Mouse (Mus musculus) kidney, embryonic 14.5 days (tissue): ENCODE measurements around the gene Gm45837. TPM values are rescaled to one million over a fixed set of nuclear protein-coding genes. Genes with fewer than 3 reads are reported as not detected.

Source experiments
- ATAC-seq: fragments of 200-750 bp; cut with Nextera tagmentation; 2 replicates; pipeline ENCODE4 v1.8.0; 2017; ENCODE audit warnings: moderate number of reproducible peaks, mild to moderate bottlenecking, moderate TSS enrichment, moderate library complexity; ENCODE audit not compliant: low FRiP score, low TSS enrichment
- H3K27ac ChIP-seq: fragments of 300-500 bp; sonication (generic); 2 replicates; pipeline ENCODE4 v1.5.1; 2014; ENCODE audit warnings: low read depth, mild to moderate bottlenecking, low read length, moderate library complexity, mixed read lengths
- H3K27me3 ChIP-seq: fragments of 300-500 bp; sonication (generic); 2 replicates; pipeline ENCODE4 v1.6.1; 2014; ENCODE audit warnings: mild to moderate bottlenecking, low read length; ENCODE audit not compliant: control insufficient read depth, insufficient read depth
- H3K36me3 ChIP-seq: fragments of 300-500 bp; sonication (generic); 2 replicates; pipeline ENCODE4 v1.6.1; 2014; ENCODE audit warnings: low read length, mixed read lengths; ENCODE audit not compliant: control insufficient read depth, insufficient read depth
- H3K4me1 ChIP-seq: fragments of 300-500 bp; sonication (generic); 2 replicates; pipeline ENCODE4 v1.6.1; 2014; ENCODE audit warnings: low read length, mixed read lengths; ENCODE audit not compliant: control insufficient read depth, insufficient read depth
- H3K4me2 ChIP-seq: fragments of 300-500 bp; sonication (generic); replicated peaks from 2 replicates; pipeline ENCODE4 v1.6.1; 2014; ENCODE audit warnings: low read depth, mild to moderate bottlenecking, low read length
- H3K4me3 ChIP-seq: fragments of 300-500 bp; sonication (generic); 2 replicates; pipeline ENCODE4 v1.5.1; 2014; ENCODE audit warnings: mild to moderate bottlenecking, low read length
- H3K9ac ChIP-seq: fragments of 300-500 bp; sonication (generic); 2 replicates; pipeline ENCODE4 v1.6.1; 2014; ENCODE audit warnings: low read depth, mild to moderate bottlenecking, low read length, moderate library complexity
- H3K9me3 ChIP-seq: fragments of 300-500 bp; sonication (generic); 2 replicates; pipeline ENCODE4 v1.6.1; 2016; ENCODE audit warnings: low read length; ENCODE audit not compliant: control insufficient read depth
- WGBS: fragments of 180-500 bp; shearing (Covaris S2); extraction: QIAGEN DNeasy Blood & Tissue Kit; methylation state at CpG from one replicate; pipeline ENCODE4 v1.1.7; 2014; 5-methylcytosine and 5-hydroxymethylcytosine counted together
- polyA plus RNA-seq: library from polyadenylated mRNA; unstranded; fragments of >200 nt; fragmentation: Nextera tagmentation; extraction: Ambion mirVana; gene quantifications from 2 replicates; pipeline ENCODE4 v1.2.1, GENCODE M21; 2014

Gene Gm45837
- polyA plus RNA-seq, 1 experiment from 2014 or later: 13.2 TPM

DNA sequence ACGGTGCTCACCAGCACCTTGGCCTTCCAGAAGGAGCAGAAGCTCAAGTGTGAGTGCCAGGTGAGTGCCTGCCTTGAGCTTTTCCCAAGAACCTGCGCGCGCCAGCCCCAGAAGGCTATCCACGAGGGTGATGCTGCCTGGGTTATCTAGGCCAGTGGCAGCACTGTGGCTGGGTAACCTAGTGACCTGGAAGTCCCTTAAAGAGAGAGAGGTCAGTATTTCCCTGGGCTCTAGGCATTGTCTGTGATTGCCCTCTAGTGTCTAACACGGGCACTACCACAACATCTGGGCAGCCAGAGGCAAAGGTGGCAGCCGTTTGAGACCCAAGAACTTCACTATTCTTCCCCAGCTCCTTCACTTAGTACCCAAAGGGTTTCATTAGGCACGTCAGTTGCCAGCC is 92.7 kb downstream of the Gm45837 start:
- peaks cover 3% of the 10 kb centered on the region; the same call in 1 of the 2 replicates for H3K4me1 ChIP-seq
- H3K27me3 ChIP-seq: peaks cover 10% of the 10 kb centered on the region
- H3K4me2 ChIP-seq: no peak overlapping the region
- WGBS: 27% methylated on average over 8 of the region's 8 CpGs
- no peak overlapping the region for H3K9ac ChIP-seq
- no peak overlapping the region for H3K4me3 ChIP-seq
- peak; percentile 10; the same call in 1 of the 2 replicates for ATAC-seq
- H3K27ac ChIP-seq: no peak overlapping the region
- no peaks in the 10 kb centered on the region for H3K9me3 ChIP-seq
- no peaks in the 10 kb centered on the region for H3K36me3 ChIP-seq

DNA sequence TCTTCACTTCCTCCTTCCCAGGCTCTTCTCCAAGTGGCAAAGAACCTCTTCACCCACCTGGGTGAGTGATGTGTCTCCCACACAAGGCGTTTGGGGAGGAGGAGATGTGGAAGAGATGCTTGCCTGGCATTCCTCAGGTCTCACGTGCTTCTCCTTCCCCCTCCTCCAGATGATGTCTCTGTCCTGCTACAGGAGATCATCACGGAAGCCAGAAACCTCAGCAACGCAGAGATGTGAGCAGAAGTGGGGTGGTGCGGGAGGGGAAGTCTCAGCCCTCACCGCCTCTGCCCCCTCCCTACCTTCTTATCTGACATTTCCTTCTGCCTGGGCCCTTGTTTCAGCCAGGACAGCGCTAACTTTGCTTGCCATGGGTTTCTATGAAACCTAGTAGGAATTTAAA is 93.1 kb downstream of the Gm45837 start:
- Histone ChIP-seq H3K36me3 (no peaks in the 10 kb centered on the region), H3K9ac (no peak overlapping the region), H3K4me3 (no peak overlapping the region), H3K4me2 (no peak overlapping the region), H3K9me3 (no peaks in the 10 kb centered on the region), H3K27me3 (peaks cover 10% of the 10 kb centered on the region), H3K4me1 (peaks cover 3% of the 10 kb centered on the region; the same call in 1 of the 2 replicates), H3K27ac (no peak overlapping the region)
- no peak for ATAC-seq
- 40% methylated on average over 7 of the region's 7 CpGs for WGBS

DNA sequence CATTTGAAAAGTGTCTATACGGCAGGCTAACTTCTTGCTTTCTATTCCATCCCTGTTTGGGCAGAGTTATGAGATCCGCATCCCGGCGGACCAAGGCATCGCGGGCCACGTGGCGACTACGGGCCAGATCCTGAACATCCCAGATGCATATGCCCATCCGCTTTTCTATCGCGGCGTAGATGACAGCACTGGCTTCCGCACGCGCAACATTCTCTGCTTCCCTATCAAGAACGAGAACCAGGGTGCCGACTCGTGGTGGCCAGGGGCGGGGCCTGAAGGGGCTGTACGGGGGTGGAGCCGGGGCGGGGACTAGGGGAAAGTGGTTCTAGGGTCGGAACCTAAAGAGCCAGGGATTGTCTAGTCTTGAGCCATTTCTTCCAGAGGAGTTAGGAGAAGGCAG is 93.8 kb downstream of the Gm45837 start:
- ATAC-seq: peak; percentile 53; the same call in 1 of the 2 replicates
- Histone ChIP-seq H3K4me3 (peak overlapping the region; percentile 10; the same call in 1 of the 2 replicates), H3K4me2 (peak overlapping the region; percentile 46)

DNA sequence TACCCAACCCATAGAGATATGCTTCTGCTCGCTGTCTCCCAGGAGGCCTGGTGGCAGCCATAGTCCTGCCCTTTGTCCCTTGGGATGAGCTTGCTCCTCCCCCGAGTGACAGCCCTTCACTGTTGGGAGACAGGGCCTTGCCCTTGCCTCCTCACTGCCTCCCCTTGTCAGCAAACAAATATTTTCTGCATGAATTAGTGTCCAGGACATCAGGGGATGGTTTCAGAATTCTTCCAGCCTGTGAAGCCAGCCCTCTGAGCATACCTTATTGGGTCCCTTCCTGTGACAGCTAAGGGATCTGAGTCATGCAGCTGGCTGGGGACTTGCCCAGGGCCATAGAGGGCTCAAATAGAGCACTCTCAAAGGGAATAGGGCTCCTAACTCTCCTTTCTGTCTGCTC is 98.5 kb downstream of the Gm45837 start:
- H3K9me3 ChIP-seq: no peaks in the 10 kb centered on the region
- no peak overlapping the region for H3K4me3 ChIP-seq
- ATAC-seq: no peak
- no peaks in the 10 kb centered on the region for H3K36me3 ChIP-seq
- H3K4me2 ChIP-seq: no peak overlapping the region
- WGBS: 60% methylated on average over 2 of the region's 2 CpGs
- H3K27me3 ChIP-seq: peaks cover 9% of the 10 kb centered on the region
- H3K27ac ChIP-seq: no peak overlapping the region
- H3K9ac ChIP-seq: no peak overlapping the region
- H3K4me1 ChIP-seq: peaks cover 3% of the 10 kb centered on the region; the same call in 1 of the 2 replicates

More for the DNA sequence above, 93.8 kb downstream of the Gm45837 start:
- Histone ChIP-seq H3K9me3 (no peaks in the 10 kb centered on the region), H3K27me3 (peaks cover 10% of the 10 kb centered on the region), H3K9ac (no peak overlapping the region), H3K27ac (no peak overlapping the region), H3K4me1 (peaks cover 3% of the 10 kb centered on the region; the same call in 1 of the 2 replicates), H3K36me3 (no peaks in the 10 kb centered on the region)
- 9% methylated on average over 24 of the region's 24 CpGs for WGBS

DNA sequence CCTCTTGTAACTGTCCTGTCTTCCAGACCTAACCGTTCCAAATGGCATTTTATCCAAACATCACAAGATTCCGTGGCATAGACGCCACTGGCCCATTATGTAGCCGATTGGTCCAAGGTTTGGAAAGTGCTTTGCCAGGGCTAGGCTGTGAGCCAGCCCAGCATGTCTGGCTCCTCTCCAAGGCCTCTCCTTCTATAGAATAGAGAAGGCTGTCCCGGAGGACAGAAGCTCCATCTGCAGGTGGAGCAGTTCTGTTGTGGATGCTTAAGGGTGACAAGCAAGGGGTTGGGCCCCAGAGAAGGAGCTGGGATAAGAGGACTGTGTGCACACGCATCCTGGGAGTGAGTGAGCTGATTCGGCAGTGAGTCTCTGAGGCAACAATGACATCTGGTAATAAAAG is 103.0 kb downstream of the Gm45837 start:
- WGBS: 81% methylated on average over 7 of the region's 7 CpGs

DNA sequence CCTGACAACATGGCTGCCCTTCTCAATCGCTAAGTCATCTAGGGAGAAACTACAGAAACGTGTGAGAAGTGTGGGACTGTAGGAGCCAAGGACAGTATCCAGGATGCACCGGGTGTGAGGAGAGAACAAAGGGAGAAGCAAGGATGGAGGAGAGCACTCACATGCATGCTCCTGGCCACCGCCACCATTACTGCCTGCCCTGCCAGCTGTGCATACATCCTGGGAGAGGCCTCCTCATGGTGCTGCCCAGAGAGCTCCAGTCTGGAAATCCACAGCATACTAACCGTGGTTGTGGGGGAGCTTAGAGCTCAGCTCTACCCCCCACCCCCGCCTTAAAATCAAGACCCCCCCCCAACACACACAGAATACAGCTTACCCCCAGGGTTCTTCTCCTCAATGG is 104.1 kb downstream of the Gm45837 start:
- Histone ChIP-seq H3K4me1 (no peaks in the 10 kb centered on the region), H3K4me3 (no peak overlapping the region), H3K27me3 (no peaks in the 10 kb centered on the region), H3K36me3 (no peaks in the 10 kb centered on the region), H3K9ac (no peak overlapping the region), H3K9me3 (no peaks in the 10 kb centered on the region), H3K27ac (no peak overlapping the region), H3K4me2 (no peak overlapping the region)
- no peak for ATAC-seq
- 81% methylated on average over 6 of the region's 6 CpGs for WGBS

More for the DNA sequence above, 103.0 kb downstream of the Gm45837 start:
- no peak for ATAC-seq
- Histone ChIP-seq H3K4me2 (no peak overlapping the region), H3K4me1 (no peaks in the 10 kb centered on the region), H3K27ac (no peak overlapping the region), H3K9ac (no peak overlapping the region), H3K9me3 (no peaks in the 10 kb centered on the region), H3K36me3 (no peaks in the 10 kb centered on the region), H3K4me3 (no peak overlapping the region), H3K27me3 (no peaks in the 10 kb centered on the region)

DNA sequence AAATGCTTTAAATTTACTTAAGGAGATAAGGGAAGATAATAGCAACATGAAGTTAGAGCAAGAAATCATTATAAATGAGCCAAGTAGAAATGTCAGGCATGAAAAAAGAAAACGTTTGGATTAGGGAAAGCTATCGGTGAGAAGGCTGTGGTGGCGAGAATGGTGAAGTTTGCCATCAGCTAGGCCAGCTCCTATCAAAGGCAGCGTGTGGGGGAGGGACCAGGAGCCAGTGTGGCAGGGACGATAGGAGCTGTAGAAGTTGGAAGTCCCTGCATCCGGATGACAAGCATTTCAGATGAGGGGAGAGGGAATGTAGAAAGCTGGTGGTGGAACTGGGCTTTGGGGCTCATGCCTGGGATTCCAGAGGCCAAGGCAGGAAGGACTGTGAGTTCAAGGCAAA is 104.6 kb downstream of the Gm45837 start:
- no peaks in the 10 kb centered on the region for H3K9me3 ChIP-seq
- no peaks in the 10 kb centered on the region for H3K27me3 ChIP-seq
- no peak overlapping the region for H3K4me3 ChIP-seq
- ATAC-seq: no peak
- H3K4me1 ChIP-seq: no peaks in the 10 kb centered on the region
- no peaks in the 10 kb centered on the region for H3K36me3 ChIP-seq
- no peak overlapping the region for H3K4me2 ChIP-seq
- H3K9ac ChIP-seq: no peak overlapping the region
- no peak overlapping the region for H3K27ac ChIP-seq
- WGBS: 39% methylated on average over 6 of the region's 6 CpGs

DNA sequence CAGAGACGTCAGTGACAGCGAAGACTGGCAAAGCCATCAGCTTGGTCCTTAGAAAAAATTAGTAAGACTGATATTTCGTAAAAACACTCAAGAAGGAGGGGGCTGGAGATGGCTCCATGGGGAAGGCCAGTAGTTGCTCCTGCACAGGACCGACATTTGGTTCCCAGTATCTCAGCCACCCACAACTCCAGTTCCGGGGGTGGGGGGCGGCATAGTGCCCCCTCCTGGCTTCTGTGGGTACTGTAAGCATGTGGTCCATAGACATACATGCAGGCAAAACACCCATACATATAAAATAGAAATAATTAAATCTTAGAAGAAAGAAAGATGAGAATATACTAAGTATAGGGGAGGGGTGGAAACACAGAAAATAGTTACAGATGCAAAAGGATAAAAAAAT is 105.8 kb downstream of the Gm45837 start:
- 64% methylated on average over 6 of the region's 6 CpGs for WGBS

DNA sequence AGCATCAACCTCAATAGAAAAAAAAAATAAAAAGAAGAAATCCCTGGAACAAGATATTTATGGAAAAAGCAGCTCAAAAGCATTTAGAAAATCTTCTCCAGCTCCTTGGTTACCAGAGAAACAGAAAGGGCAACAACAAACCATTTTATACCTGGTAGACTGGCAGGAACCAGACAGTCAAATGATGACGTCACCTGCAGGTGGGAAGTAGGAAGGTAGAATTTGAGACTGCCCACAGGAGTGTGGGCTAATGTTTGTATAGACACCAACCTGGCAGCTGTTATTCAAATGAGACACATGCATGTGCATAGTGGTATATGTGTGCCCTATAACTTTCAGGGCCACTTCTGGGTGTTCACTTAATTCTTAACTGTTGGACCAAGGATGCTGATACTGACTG is 111.0 kb downstream of the Gm45837 start:
- Histone ChIP-seq H3K4me3 (no peak overlapping the region), H3K27ac (no peak overlapping the region), H3K36me3 (no peaks in the 10 kb centered on the region), H3K4me2 (no peak overlapping the region), H3K4me1 (no peaks in the 10 kb centered on the region), H3K9me3 (no peaks in the 10 kb centered on the region), H3K27me3 (no peaks in the 10 kb centered on the region), H3K9ac (no peak overlapping the region)
- no peak for ATAC-seq
- 65% methylated on average over 1 of the region's 1 CpGs for WGBS

More for the DNA sequence above, 105.8 kb downstream of the Gm45837 start:
- Histone ChIP-seq H3K9me3 (no peaks in the 10 kb centered on the region), H3K27me3 (no peaks in the 10 kb centered on the region), H3K36me3 (no peaks in the 10 kb centered on the region), H3K9ac (no peak overlapping the region), H3K4me2 (no peak overlapping the region), H3K4me1 (no peaks in the 10 kb centered on the region), H3K27ac (no peak overlapping the region), H3K4me3 (no peak overlapping the region)
- ATAC-seq: no peak
